Mouse (Mus musculus) kidney, adult 9 months (tissue): ENCODE measurements at regions not wholly inside any gene's neighbourhood (a gene's known extent, or its start where the extent isn't known, plus 50 kb on each side); places are given as distances from the start of the nearest gene placed in this dataset.

Experiments used
- DNase-seq: peaks from one replicate; pipeline ENCODE4 v3.0.0; 2022

GRCm38 (mm10) chr16:90666271-90666986, 60.8 kb downstream of the Mis18a start:
- DNase-seq, result no peak

- no peak for DNase-seq
These were observed 63.1 kb downstream of the Mis18a start for GRCm38 (mm10) chr16:90664086-90664485.

- DNase-seq, result no peak
These were observed 69.2 kb downstream of the Mis18a start for GRCm38 (mm10) chr16:90658050-90658449.

- no peak for DNase-seq
These were observed 70.2 kb downstream of the Mis18a start for GRCm38 (mm10) chr16:90657027-90657426.

GRCm38 (mm10) chr16:90656571-90657011, 70.6 kb downstream of the Mis18a start:
- DNase-seq, result peak; percentile 42

DNA sequence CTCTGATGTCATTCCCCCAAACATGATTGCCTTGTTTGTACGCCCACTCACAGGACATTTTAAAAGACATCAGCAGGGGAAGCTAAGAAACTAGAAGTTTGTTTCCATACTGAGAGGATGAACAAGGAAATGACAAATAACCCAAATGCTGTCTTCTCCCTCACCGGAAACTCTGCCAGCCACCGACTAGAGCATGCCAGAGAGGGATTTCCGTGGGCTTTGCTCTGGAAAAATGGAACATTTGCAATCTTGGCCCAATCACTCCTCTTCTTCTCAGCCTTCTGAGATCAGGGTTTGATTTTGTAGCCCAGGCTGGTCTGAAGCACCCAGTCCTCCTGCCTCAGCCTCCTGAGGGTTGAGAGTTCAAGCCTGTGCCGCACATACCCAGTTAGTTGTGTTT, 72.4 kb downstream of the Mis18a start:
- DNase-seq, result no peak

GRCm38 (mm10) chr16:90652821-90653220, 74.4 kb downstream of the Mis18a start:
- no peak for DNase-seq

DNA sequence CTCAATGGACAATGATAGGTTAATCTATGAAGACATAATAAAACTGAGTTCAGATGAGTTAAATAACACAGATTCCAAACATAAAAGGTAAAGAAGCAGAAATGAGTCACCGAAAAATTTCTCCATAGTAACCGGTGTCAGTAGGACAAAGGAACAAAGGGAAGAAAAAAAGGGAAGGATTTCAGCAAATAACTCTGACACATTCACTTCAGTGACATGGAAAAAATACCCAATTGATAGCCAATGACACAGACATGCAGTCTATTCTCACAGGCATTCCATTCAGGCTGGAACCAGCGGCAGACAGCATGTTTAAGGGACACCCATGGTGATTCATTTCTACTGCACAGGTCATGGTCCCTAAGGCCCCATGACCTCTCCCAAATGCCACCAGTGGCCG, 79.0 kb downstream of the Mis18a start:
- DNase-seq, result no peak

GRCm38 (mm10) chr16:90642671-90643070, 84.5 kb downstream of the Mis18a start:
- no peak for DNase-seq

DNA sequence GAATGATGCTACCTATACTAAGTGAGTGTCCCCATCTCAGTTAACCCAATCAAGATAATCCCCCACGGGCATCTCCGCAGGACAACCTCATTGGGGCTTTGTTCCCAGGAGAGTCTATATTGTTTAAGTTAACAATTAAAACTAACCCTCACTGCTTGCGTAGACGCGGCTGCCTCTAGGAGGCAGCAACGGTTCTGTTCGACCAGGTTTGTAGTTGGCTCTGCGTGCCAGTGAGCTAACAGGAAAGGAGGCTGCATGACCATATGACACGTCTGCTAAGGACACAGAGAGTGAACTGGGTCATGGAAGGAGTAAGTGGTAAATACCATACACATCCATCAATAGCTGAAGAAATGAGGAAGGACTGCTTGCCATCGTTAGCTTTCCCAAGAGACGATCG, 92.0 kb downstream of the Mis18a start:
- no peak for DNase-seq

DNA sequence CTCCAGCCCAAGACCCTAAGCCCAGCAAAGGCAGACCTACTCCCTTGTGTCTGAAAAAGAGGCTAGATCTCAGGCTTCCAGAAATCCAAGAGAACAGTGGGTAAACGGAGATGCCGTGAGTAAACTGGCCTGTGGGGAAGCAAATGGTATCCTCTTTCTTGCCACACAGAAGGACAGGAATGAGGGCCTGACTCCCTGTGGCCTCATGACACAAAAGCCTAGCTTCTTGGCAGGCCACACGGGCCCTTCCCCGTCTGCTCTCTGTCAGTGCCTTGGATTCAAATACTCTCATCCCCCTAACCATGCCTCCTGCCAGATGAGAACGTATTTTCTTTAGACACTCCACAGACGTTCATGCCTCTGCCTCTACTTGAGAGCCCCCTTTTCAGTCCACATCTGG, 97.2 kb downstream of the Mis18a start:
- no peak for DNase-seq

- DNase-seq, result peak; percentile 18
These were observed 97.9 kb downstream of the Mis18a start for GRCm38 (mm10) chr16:90629121-90629930.

DNA sequence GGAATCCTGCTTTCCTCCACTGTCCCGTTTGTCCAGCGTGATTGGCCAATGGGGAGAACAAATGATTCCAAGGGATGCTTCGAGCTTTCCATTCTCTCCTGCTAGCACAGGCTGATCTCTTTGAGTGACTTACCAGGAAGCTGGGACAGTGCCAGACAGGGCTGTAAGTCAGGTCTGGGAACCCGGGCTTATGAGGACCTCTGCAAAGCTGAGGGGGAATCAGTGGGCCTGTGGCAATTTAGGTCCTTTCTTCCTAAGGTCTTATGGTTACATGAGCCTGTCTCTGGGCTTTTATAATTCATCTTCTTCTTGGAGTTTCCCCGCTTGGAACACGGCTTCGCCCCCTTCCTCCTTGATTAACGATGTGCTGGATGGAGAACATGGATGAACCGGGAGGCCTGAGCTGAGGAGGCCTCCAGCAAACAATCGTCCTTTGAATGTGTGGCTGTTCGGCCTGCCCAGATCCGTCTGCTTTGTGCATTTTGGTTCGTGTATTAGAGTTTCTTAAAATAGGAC, 98.5 kb downstream of the Mis18a start:
- DNase-seq, result no peak

GRCm38 (mm10) chr16:90626035-90626670, 101.1 kb downstream of the Mis18a start:
- no peak for DNase-seq

DNA sequence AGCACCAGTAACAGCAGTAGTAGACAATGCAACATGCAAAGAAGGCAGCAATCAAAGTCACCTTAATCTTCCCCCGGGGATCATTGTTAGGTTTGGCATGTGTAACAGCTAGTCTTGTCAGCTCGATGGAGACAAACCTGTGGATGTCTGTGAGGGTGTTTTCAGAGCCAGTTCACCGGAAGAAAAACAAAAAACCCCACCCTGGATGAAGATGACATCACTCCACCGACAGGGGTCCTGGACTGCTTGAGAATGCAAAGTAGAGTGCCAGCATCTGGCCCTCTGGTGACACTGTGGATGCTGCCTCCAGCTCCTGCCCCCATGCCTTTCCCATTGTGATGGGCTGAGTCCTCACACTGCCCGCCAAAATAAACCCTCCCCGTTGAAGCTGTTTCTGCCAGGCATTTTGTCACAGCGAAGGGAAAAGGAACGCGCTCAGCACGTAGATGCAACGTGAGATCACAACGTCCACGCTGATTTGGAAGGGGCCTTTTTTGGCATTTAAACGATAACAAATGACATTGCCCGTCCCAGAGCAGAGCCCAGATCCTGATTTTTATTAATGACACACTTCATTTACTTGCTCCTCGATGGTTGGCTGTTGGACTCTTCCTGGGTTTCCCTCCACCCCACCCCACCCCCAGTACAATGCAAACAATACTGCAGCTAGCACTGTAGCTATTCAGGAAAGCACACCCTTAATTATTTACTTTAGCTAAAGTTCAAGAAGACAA, 101.7 kb downstream of the Mis18a start:
- no peak for DNase-seq

DNA sequence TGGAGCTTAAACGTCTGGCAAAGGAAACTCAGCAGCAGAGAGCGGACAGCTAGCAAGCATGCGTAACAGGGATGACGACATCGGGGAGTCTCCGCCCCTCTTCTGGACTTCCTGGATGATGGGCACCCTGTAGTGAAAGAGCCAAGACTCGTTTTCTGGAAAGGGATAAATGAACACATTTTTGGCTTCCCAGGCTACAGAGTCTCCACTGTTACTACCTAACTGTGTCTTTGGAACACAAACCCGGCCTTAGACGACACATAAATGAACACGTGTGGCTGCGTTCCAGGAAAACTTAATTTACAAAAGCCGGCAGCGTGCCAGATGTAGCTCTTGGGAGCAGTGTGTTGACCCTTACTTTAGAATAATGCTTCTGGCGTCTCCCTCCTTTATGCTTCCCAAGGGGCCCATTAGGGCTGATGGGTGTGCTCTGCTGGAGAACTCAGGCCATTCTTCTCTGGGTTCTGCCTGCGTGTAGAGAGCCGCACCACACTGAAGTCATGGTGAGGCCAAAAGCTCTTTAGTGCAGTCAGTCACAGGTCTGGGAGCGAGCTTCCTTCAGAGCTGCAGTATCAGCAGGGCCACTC, 103.1 kb downstream of the Mis18a start:
- DNase-seq, result peak; percentile 69

DNA sequence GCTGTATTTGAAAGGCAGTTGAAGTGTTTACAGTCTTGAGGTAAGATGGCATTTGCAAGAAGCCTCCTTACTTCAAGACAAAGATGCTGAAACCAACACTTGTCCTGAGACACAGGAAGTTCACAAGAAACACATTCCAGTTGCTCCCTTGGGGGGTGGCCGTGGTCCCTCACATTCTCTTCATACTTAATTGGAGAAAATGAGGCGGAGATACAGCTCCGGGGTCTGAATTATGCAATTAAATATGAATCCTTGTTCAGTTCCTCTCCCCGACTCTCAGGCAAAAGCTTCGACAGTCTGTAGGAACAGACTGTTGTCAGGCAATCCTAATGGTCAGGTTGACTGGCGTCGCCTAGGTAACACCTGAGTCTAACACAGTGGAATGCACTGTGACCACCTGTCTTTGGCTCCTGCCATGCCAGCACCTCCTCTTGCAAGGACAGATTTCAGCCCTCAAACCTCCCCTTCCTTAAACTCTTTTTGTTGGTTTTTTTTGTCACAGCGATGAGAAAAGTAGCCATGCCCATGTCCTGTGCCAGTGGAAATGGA, 104.5 kb downstream of the Mis18a start:
- peak; percentile 27 for DNase-seq

- no peak for DNase-seq
These were observed 105.3 kb downstream of the Mis18a start for GRCm38 (mm10) chr16:90621761-90622411.

DNA sequence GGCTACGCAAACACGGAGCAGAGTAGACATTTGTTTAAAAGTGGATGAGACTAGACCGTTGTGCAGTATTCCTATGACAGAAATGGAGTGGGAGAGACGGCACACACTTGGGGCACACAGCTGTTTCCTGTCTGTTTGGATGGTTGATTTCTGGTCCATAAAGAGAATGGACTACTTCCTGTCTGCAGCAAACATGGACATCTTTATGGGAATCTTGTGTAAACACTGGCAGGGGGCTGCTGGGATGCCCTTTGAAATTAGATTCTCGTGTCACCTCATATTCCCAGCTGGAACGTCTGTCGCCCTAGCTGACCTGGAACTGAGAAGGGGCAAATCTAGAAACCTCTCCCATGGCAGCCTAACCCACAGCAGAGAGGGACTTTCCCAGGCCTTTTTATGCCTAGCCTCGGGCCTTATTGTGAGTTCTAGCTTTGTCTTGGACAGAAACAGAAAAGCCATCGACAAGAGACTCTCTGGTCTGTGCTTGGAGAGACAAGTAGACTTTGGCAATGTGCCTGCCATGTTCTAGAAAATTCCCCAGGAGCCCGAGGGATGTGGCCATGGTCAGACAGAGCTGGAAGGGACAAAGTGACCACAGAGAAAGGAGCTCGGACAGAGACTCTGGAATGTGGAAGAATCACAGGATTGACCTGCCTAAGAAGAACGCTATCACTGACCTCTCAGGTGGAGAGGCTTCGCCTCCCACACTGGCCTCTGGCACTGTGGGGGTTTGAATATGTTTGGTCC, 107.5 kb downstream of the Mis18a start:
- DNase-seq, result peak; percentile 42

DNA sequence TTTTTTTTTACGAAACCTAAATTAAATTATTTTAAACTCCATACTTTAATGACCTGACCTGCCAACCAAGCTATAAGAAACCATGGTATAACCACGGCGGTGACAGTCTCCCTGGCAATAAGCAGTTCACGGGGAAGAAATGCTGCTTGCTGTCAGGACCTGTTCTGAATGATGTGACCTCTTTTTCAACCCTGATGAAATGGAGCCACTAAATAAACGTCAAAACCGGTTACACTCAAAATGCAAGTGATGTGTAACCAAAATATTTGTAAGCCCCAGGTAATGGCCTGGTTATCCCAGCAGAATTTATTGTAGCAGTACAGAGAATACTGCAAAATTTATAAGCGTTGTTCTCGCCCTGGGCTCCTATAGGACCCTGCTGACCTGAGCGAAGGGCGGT, 111.4 kb downstream of the Mis18a start:
- DNase-seq, result no peak

GRCm38 (mm10) chr16:90614137-90614536, 113.1 kb downstream of the Mis18a start:
- no peak for DNase-seq
